Mouse (Mus musculus) midbrain, embryonic 14.5 days (tissue): ENCODE data around the gene Frem1. TPM values are rescaled to one million over a fixed set of nuclear protein-coding genes. Genes with fewer than 3 reads are reported as not detected.

ENCODE experiments used
- ATAC-seq: fragments of 200-750 bp; cut with Nextera tagmentation; 2 replicates; pipeline ENCODE4 v1.8.0; 2017; ENCODE audit warnings: moderate number of reproducible peaks, moderate library complexity; ENCODE audit not compliant: low FRiP score, low TSS enrichment
- DNase-seq: peaks from one replicate; pipeline ENCODE4 v3.0.0-alpha.2; 2015
- H3K27ac ChIP-seq: fragments of 300-500 bp; sonication (generic); replicated peaks from 2 replicates; pipeline ENCODE4 v1.5.1; 2014; ENCODE audit warnings: mild to moderate bottlenecking, low read depth, low read length, moderate library complexity
- H3K27me3 ChIP-seq: fragments of 300-500 bp; sonication (generic); 2 replicates; pipeline ENCODE4 v1.6.1; 2014; ENCODE audit warnings: low read length, control low read depth, mixed read lengths; ENCODE audit not compliant: control insufficient read depth, insufficient read depth
- H3K36me3 ChIP-seq: fragments of 300-500 bp; sonication (generic); 2 replicates; pipeline ENCODE4 v1.6.1; 2014; ENCODE audit warnings: low read length, control low read depth; ENCODE audit not compliant: control insufficient read depth, insufficient read depth
- H3K4me1 ChIP-seq: fragments of 300-500 bp; sonication (generic); 2 replicates; pipeline ENCODE4 v1.6.1; 2014; ENCODE audit warnings: mild to moderate bottlenecking, antibody characterized with exemption, low read length, control low read depth; ENCODE audit not compliant: control insufficient read depth, insufficient read depth
- H3K4me2 ChIP-seq: fragments of 300-500 bp; sonication (generic); 2 replicates; pipeline ENCODE4 v1.6.1; 2014; ENCODE audit warnings: mild to moderate bottlenecking, low read length, moderate library complexity
- H3K4me3 ChIP-seq: fragments of 300-500 bp; sonication (generic); replicated peaks from 2 replicates; pipeline ENCODE4 v1.5.1; 2014; ENCODE audit warnings: low read depth, low read length
- H3K9ac ChIP-seq: fragments of 300-500 bp; sonication (generic); replicated peaks from 2 replicates; pipeline ENCODE4 v1.6.1; 2014; ENCODE audit warnings: mild to moderate bottlenecking, low read length, moderate library complexity
- H3K9me3 ChIP-seq: fragments of 300-500 bp; sonication (generic); 2 replicates; pipeline ENCODE4 v1.6.1; 2016; ENCODE audit warnings: low read length, control low read depth, mixed read lengths; ENCODE audit not compliant: control insufficient read depth
- WGBS: fragments of 180-500 bp; shearing (Covaris S2); extraction: QIAGEN DNeasy Blood & Tissue Kit; methylation state at CpG from one replicate; pipeline ENCODE4 v1.1.7; 2014; 5-methylcytosine and 5-hydroxymethylcytosine counted together
- polyA plus RNA-seq: library from polyadenylated mRNA; unstranded; fragments of >200 nt; fragmentation: Nextera tagmentation; extraction: Ambion mirVana; gene quantifications from 2 replicates; pipeline ENCODE4 v1.2.1, GENCODE M21; 2014

Gene Frem1
- polyA plus RNA-seq, 1 experiment from 2014 or later, result 2.9 TPM

GRCm38 (mm10) chr4:82879152-82879551 lies 173.0 kb downstream of the Frem1 start:
- H3K9me3 ChIP-seq, result no peaks in the 10 kb centered on the region
- H3K4me1 ChIP-seq, result no peaks in the 10 kb centered on the region
- H3K4me3 ChIP-seq, result no peak overlapping the region
- H3K27me3 ChIP-seq, result no peaks in the 10 kb centered on the region
- H3K9ac ChIP-seq, result no peak overlapping the region
- ATAC-seq (no peak), DNase-seq (no peak)
- 89% methylated on average over 6 of the region's 6 CpGs for WGBS
- H3K36me3 ChIP-seq, result no peaks in the 10 kb centered on the region
- H3K27ac ChIP-seq, result no peak overlapping the region
- no peak overlapping the region for H3K4me2 ChIP-seq

GRCm38 (mm10) chr4:82876656-82877055 lies 175.5 kb downstream of the Frem1 start:
- WGBS, result 88% methylated on average over 2 of the region's 2 CpGs
- ATAC-seq (no peak), DNase-seq (no peak)
- H3K4me1 ChIP-seq, result peaks cover 3% of the 10 kb centered on the region; the same call in 1 of the 2 replicates
- H3K27ac ChIP-seq, result no peak overlapping the region
- no peaks in the 10 kb centered on the region for H3K9me3 ChIP-seq
- H3K27me3 ChIP-seq, result no peaks in the 10 kb centered on the region
- H3K4me2 ChIP-seq, result no peak overlapping the region
- no peaks in the 10 kb centered on the region for H3K36me3 ChIP-seq
- no peak overlapping the region for H3K4me3 ChIP-seq
- H3K9ac ChIP-seq, result no peak overlapping the region

GRCm38 (mm10) chr4:82875532-82875931 lies 176.6 kb downstream of the Frem1 start:
- no peak overlapping the region for H3K27ac ChIP-seq
- no peaks in the 10 kb centered on the region for H3K36me3 ChIP-seq
- no peaks in the 10 kb centered on the region for H3K27me3 ChIP-seq
- H3K4me1 ChIP-seq, result peaks cover 3% of the 10 kb centered on the region; the same call in 1 of the 2 replicates
- no peaks in the 10 kb centered on the region for H3K9me3 ChIP-seq
- ATAC-seq, result no peak
- DNase-seq, result no peak
- 84% methylated on average over 4 of the region's 4 CpGs for WGBS
- H3K4me2 ChIP-seq, result no peak overlapping the region
- no peak overlapping the region for H3K4me3 ChIP-seq
- no peak overlapping the region for H3K9ac ChIP-seq

GRCm38 (mm10) chr4:82874791-82875190 lies 177.3 kb downstream of the Frem1 start:
- no peak overlapping the region for H3K4me3 ChIP-seq

GRCm38 (mm10) chr4:82872548-82872947 lies 179.6 kb downstream of the Frem1 start:
- ATAC-seq (no peak), DNase-seq (no peak)
- H3K9me3 ChIP-seq, result no peaks in the 10 kb centered on the region
- peaks cover 3% of the 10 kb centered on the region; the same call in 1 of the 2 replicates for H3K4me1 ChIP-seq
- H3K9ac ChIP-seq, result no peak overlapping the region
- no peaks in the 10 kb centered on the region for H3K27me3 ChIP-seq
- H3K4me2 ChIP-seq, result no peak overlapping the region
- H3K27ac ChIP-seq, result no peak overlapping the region
- H3K36me3 ChIP-seq, result no peaks in the 10 kb centered on the region
- no peak overlapping the region for H3K4me3 ChIP-seq
- 81% methylated on average over 4 of the region's 4 CpGs for WGBS

More at GRCm38 (mm10) chr4:82874791-82875190, 177.3 kb downstream of the Frem1 start:
- DNase-seq (no peak), ATAC-seq (no peak)
- H3K27me3 ChIP-seq, result no peaks in the 10 kb centered on the region
- H3K27ac ChIP-seq, result no peak overlapping the region
- H3K36me3 ChIP-seq, result no peaks in the 10 kb centered on the region
- 80% methylated on average over 4 of the region's 4 CpGs for WGBS
- H3K4me1 ChIP-seq, result peaks cover 3% of the 10 kb centered on the region; the same call in 1 of the 2 replicates
- no peaks in the 10 kb centered on the region for H3K9me3 ChIP-seq
- H3K9ac ChIP-seq, result no peak overlapping the region
- no peak overlapping the region for H3K4me2 ChIP-seq

- Histone ChIP-seq H3K4me1 (peaks cover 3% of the 10 kb centered on the region; the same call in 1 of the 2 replicates), H3K27ac (no peak overlapping the region), H3K4me2 (no peak overlapping the region), H3K27me3 (no peaks in the 10 kb centered on the region), H3K9me3 (no peaks in the 10 kb centered on the region), H3K4me3 (no peak overlapping the region), H3K36me3 (no peaks in the 10 kb centered on the region), H3K9ac (no peak overlapping the region)
- DNase-seq (peak; percentile 14), ATAC-seq (no peak)
- 27% methylated on average over 6 of the region's 6 CpGs for WGBS
These were observed 180.0 kb downstream of the Frem1 start for GRCm38 (mm10) chr4:82872121-82872520.

- Histone ChIP-seq H3K4me2 (no peak overlapping the region), H3K9ac (no peak overlapping the region), H3K27ac (no peak overlapping the region), H3K9me3 (no peaks in the 10 kb centered on the region), H3K27me3 (no peaks in the 10 kb centered on the region), H3K4me3 (no peak overlapping the region), H3K4me1 (peaks cover 3% of the 10 kb centered on the region; the same call in 1 of the 2 replicates), H3K36me3 (no peaks in the 10 kb centered on the region)
- 85% methylated on average over 6 of the region's 6 CpGs for whole genome bisulfite sequencing
- DNase-seq (no peak), ATAC-seq (no peak)
These were observed 181.2 kb downstream of the Frem1 start for GRCm38 (mm10) chr4:82870931-82871330.

GRCm38 (mm10) chr4:82867731-82868445 lies 184.3 kb downstream of the Frem1 start:
- Histone ChIP-seq H3K9me3 (no peaks in the 10 kb centered on the region), H3K9ac (no peak overlapping the region), H3K4me2 (no peak overlapping the region), H3K4me1 (peaks cover 3% of the 10 kb centered on the region; the same call in 1 of the 2 replicates), H3K36me3 (no peaks in the 10 kb centered on the region), H3K4me3 (no peak overlapping the region), H3K27ac (no peak overlapping the region), H3K27me3 (no peaks in the 10 kb centered on the region)
- DNase-seq (no peak), ATAC-seq (no peak)
- 88% methylated on average over 5 of the region's 5 CpGs for WGBS

GRCm38 (mm10) chr4:82867111-82867510 lies 185.0 kb downstream of the Frem1 start:
- WGBS, result 42% methylated on average over 4 of the region's 4 CpGs
- H3K27ac ChIP-seq, result no peak overlapping the region

More at GRCm38 (mm10) chr4:82867111-82867510, 185.0 kb downstream of the Frem1 start:
- Histone ChIP-seq H3K27me3 (no peaks in the 10 kb centered on the region), H3K4me1 (no peaks in the 10 kb centered on the region), H3K4me2 (no peak overlapping the region), H3K9me3 (no peaks in the 10 kb centered on the region), H3K9ac (no peak overlapping the region), H3K36me3 (no peaks in the 10 kb centered on the region), H3K4me3 (no peak overlapping the region)
- ATAC-seq (no peak), DNase-seq (no peak)
